Mouse (Mus musculus): ENCODE results near the gene Rock2.

GRCm38 (mm10) chr12:16853431-16854165 lies 41.1 kb upstream of the Rock2 start:
- no peak for TF ChIP-seq POLR2A (IDR thresholded peaks at IDR 0.05; ENCODE audit: borderline replicate concordance, control insufficient read depth, low read depth, low read length)
- TF ChIP-seq CTCF (IDR thresholded peaks at IDR 0.05; ENCODE audit: control insufficient read depth, insufficient read depth, low read length): no peak

All from bone marrow, adult 2 months (tissue).